Mouse (Mus musculus) adrenal gland, adult (tissue): ENCODE data around the gene Srpx.

ENCODE experiments used
- DNase-seq, 2 experiments: peaks; one replicate each; pipeline ENCODE4 v3.0.0; 2022 to 2023; ENCODE audit warnings: low spot score in 1 of 2; ENCODE audit not compliant: inconsistent age in 2 of 2

Srpx gene

DNA sequence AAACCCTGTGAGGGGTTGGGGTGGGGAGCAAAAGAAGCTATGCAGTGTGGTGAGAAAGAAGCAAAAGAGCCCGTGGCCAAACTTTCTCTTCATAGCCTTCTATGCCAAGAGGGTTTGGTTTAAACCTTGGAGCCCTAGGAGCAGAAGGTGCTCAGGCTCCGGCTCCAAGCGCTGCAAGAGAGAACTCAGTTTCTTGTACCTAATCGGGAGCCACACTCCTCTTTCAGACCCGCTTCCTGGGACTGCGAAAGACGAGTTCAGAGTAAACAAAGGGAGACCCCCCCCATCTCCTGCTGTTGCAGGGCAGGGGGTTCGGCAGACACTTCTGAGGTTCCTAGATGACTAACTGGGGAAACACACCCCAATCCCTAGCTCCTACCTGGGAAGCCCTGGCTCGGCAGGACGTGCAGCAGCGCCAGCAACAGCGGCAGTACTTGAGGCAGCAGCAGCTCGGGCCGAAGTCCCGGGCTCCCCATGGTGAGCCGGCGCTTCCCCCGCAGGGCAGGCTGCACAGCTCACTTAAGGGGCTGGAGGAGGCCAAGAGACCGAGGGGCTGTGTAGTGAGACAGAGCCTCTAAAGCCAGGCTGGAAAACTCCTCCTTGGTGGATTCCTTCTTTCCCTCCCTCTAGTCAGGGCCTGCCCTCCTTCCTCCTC lies at the start of gene Srpx:
TSS of gene Srpx (minus strand) at position 645 of the 655 bp plus-strand sequence.
- no peak for DNase-seq

DNA sequence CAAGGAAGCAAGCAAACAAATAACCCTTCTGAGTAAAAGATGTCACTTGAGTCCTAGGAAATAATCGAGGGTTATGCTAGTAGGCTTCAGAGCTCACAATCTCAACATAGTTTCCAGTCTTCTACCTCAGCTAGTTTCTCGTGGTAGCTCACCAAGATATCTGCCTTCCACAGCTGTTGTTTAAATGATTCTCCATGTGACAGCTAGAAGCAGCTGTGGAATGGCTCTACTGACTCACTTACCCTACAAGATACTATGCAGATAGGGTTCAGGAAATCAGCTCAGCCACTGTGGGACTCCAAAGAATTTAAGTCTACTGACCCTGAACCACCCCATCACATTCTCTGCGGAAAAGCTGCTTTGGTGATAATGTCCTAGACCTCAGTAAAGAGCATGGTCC lies 34.9 kb upstream of the Srpx start:
- DNase-seq, result no peak

DNA sequence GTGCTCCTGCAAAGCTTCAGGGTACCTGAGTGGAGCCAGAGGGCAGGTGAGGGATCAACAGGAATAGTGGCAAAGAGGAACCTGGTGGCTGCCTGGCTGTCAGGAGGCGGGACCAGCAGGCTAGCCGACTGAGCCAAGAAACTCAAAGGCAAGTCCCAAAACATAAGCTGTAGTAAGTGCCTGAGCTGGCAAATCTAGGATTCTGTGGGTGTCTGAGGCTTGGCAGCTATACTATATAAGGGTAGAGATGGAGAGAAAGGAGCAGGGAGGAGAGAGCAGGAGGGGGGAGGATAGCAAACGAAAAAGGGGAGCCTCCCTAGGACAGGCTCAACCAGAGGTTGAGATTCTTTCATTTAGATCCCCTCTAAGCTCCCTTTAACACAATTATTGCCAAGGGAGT lies 1.7 kb downstream of the Srpx start:
- DNase-seq, result no peak

DNA sequence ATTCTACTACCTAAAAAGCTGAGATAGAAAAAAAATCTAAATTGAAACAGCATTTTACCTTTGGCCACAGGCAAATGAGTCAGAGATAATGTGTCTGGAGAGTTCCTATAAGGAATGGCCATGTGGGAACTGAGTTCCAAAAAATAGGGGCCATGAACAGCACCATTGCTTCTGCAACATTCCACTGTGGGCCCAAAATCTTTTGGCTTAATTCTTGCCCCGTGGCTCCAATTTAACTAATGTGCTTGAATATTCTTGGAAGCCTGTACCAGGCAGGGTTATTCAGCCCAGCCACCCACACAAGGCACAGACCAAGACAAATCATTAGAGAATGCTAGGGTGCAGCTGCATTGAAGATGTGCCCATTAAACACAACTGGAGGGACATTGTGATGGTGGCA lies 6.8 kb downstream of the Srpx start:
- no peak for DNase-seq

DNA sequence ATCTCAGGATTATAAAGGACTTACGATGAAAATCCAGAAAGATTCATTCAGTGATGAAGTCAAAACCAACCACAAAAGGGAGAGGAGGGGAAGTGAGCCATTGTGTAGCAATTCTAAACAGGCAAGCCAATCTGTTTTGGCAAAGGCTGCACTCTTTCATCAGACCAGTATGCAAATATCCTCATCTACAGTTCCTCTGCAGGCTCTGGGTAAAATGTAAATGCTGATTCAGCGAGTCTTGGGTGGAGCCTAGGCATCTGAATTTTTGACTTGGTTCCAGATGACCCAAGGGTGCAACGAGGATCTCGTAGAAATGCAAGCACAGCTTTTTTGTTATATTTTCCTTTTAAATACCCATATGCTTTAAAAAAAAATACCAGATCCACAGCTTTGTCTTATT lies 9.0 kb downstream of the Srpx start:
- no peak for DNase-seq

DNA sequence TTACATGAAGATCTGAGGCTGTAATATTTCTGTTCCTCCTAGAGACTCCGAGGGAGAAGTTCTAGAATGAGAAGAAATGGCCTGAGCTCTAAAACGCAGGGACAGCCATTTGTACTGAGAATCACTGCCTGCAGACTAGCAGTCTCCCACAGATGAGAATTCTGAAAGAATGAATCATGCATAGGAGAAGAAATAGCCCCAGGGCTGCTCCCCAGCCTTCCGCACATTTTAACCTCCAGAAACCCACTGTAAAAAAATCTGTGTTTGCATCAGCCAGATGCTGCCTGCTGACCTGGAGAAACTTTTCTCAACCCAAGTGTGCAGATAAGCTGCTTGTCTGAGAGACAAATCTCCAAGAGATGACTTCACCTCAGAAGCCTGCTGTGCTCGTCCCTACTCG lies 12.0 kb downstream of the Srpx start:
- no peak for DNase-seq

DNA sequence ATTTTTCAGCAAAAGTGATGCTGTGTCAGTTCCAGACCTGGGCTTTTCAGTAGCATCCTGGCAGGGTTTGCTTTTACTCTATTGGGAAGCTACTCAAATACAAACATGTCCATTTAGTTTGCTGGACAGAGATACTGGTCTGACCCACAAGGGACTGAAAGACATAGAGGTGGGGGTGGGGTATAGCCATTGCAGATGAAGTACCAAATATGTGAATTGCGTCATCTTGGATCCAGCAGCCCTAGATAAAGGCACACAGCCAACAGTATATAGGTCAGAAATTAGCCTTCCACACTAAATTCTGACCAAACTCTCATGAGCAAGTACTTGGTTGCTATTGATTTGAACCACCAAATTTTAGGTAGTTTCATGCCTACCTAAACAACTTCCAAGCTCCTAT lies 14.8 kb downstream of the Srpx start:
- DNase-seq, result no peak

DNA sequence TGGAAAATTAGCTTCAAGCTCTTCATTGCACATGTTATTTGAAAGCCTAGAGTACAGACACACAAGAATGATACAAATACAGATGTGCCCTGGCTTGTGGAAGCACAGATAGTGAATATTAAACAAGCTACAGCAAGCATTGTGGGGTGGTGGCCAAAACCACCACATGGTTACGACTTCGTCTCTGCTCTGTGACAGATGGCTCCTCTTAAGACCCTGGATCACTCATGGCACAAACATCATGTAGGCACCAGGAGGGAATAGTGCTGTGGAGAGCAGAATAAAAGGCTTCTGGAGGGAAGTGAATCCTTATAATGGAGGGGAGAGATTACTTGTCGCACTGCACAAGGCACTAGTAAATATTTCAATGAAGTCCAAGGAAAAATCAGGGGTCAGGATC lies 21.7 kb downstream of the Srpx start:
- DNase-seq, result no peak

DNA sequence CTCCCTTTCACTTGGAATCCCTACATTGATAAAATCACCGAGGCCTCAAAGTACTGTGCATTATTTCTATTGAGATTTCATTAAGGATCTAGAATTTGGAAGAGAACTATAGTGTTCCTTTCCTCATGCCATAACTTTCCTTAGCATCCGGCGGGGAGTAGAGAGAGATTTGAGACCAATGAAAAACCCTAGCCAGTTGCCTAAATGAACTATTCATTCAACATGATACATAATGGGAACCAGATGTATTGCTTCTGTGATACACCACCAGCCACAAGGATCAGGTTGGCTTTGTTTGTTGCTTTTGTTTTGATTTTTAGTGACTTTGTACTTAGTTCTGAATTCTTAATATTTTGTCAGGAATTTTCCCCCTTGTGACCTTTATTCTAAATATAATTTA lies 37.1 kb downstream of the Srpx start:
- DNase-seq, result no peak

DNA sequence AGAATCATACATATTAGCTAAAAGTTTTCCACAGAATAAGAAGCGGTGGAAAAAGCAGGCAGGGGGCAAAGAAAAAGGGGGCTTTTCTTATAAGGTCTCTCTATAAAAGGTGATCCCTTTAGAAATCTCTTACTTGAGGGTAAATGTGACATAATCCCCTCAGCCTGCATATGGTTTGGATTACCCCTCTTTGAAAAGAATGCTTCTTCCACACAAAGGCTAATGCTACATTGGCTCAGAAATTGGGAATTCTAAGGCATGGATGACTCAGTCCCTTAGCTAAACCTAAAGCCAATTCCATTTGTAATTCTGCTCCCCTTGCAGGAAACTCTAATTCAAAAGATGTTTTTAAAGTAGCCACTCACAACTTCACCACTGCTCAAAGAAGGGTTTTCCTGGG lies 37.5 kb downstream of the Srpx start:
- DNase-seq, result no peak

DNA sequence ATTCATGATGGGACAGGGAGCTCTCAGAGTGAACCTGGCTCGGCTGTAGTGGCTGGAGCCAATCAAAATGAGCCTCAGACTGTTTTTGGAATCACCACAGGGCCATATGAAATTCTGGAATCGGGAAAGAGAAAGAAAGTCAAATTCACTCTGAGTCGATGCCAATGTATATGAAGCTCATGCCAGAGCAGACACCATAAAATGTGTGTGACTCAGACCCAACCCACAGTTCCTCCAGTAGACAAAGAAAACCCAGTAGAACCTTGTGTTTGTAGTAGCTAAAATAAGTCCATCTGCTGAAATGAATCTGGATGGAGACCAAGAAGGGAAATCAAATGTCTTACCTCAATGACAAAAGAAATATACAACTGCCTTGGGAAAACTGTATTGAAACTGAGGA lies 43.5 kb downstream of the Srpx start:
- no peak for DNase-seq

DNA sequence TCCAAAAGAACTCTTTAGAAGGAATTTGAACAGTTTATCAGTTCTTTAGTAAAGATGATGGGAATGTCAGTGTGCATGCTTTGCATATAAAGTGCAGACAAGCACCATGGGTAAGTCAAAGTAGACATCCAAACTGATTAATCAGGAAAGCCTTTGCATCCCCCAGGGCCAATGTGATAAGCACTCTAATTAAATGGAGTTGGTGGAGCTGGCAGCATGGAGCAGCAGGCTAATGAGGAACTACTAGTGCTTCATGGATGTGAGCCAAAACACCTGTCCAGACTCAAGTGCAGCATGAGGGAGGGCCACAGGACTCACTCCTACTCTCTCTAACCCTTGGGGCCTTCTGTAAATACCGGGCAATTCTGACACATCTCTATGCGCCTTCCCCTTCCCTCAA lies 46.0 kb downstream of the Srpx start:
- no peak for DNase-seq

DNA sequence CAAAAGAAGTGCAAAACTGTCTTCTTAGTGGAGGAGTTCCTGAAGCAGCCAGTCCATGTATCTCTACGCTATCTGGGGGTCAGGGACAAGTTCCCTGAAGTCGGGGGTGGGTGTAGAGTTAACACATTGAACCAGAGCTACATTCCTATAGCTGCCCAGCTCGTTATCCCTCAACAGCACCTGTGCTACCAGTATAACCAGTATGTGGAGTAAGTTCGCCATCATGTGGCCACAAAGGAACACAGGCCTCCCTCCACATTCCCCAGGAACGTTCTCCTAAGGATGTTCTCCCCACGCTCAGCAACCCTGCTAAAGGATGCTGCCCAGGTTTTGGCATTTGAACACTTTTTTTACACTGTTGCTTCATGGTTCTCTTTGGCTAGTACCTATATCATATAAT lies 46.8 kb downstream of the Srpx start:
- peak; percentile 7 to 50 for DNase-seq

DNA sequence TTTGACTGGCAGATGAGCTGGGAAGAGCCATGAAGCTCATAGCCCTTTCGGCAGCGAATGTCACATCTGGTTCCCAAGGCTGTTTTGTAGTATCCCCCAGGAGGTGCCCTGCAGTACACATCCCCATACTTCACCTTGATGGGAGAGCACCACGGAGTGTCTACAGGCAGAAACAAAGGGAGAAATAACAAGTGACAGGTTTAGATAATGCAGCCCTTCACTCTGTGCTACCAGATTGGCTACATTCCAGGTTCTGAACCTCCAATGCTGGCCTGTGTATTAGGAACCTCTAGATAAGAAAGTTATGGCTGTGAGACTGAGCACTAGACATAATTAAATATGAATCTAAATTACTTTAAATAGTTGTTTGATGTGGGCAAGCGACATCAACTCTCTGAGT lies 48.1 kb downstream of the Srpx start:
- no peak for DNase-seq

DNA sequence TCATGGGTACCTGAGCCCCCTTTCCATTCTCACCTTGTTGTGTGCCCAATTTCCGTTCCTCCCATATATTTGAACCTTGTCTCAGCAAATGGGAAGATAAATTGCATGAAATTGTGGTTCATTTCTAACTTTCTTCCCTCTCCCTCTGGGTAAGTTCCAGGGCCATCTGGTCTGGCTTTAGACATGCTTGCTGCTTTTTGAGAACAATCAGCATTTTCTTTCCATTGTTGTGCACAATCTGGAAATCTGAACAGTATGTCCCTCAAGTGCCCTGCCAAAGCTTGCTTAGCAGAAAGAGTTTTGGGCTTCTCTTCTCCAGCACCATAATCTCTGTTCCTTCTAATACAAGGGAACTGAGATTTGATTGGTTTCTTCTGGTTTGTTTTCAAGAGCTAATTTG lies 53.7 kb downstream of the Srpx start:
- DNase-seq, result no peak

DNA sequence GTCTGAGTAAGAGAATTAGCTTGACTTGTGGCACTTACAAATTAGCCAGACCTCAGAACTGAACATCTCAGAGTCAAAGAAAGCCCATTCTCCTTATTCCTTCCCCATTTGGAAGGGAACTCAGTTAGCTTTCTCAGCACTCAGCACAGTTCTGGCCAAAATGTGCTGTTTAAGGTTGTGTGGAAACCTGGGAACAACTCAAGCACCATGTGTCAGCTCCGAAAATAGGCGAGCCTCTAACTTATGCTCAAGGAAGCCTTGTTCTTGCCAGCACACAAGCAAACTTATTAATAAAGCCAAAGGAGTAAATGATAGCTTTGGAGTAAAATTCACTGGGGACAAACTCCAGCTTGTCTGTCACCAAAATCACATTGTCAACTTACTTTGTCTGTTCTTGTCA lies 54.1 kb downstream of the Srpx start:
- DNase-seq, result no peak

DNA sequence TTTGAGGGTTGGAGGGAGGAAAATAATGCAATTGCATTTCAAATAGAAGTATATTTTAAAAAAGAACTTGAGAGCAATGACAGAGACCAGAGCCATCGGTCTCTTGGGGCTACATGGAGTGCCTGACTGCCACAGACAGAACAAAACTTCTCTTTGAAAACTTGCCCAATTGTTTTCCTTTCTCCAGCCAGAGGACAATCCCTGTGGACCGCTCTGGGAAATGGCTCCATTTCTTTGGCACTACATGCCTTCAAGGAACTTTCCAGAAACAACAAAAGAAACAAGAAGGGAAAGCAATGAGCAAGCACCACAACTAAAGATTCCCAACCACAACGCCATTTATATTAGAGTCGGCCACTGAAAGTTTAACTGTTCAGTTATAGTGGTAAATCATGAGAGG lies 55.3 kb downstream of the Srpx start:
- no peak for DNase-seq

DNA sequence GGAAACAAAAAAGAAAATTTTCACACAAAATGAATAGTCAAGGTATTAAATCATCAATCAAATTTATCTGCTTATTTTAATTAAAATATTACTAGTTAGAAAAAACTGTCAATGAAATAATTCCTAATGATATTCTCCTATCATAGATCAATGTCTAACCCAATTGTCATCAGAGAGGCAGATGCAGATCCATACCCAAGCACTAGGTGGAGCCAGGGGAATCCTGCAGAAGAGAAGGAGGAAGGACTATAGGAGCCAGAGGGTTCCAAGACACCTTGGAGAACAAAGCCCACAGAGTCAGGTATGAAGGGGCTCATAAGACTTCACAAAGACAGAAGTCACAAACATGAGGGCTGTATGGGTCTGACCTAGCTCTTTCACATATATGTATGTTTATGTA lies 82.8 kb downstream of the Srpx start:
- peak in 1 of 2 experiments; percentile 21 for DNase-seq

DNA sequence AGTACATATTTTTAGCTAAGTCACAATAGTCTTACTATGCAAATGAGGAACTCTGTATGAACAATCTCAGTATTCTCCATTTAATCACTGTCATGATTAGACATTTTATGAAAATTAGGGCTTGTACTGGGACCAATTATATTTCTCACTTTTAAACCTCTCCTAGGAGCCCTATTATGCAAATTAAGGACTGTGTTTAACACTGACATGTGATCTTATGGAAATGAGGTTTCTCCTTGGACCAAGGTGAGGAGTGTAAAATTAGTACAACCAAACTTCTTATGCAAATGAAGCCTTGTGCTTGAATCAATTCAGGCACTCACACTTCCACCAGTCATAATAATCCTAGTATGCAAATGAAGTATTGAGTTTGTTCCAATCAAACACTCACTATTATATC lies 107.3 kb downstream of the Srpx start:
- no peak for DNase-seq

DNA sequence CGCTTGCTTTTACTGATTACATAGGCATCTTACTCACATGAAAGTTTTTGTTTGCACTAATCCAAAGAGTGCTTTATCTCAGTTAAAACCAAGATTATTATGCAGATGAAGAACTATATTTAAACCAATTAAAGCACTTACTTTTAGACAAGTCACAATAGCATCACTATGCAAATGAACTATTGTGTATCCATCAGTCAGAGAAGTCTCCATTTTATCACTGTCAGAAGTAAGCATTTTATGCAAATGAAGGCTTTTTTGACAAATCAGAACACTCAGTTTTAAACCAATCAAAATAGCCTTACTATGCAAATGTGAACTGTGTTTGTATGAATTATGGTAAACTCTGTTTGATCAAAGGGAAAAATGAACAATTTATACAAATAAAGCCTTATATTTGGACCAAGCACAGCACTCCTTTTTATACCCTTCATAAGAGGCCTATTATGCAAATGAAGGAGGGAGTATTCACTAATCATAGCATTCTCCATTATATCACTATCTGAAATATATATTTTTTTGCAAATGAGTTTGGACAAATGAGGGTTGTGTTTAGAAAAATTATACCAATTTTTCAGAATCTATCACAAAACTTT lies 109.7 kb downstream of the Srpx start:
- no peak for DNase-seq

DNA sequence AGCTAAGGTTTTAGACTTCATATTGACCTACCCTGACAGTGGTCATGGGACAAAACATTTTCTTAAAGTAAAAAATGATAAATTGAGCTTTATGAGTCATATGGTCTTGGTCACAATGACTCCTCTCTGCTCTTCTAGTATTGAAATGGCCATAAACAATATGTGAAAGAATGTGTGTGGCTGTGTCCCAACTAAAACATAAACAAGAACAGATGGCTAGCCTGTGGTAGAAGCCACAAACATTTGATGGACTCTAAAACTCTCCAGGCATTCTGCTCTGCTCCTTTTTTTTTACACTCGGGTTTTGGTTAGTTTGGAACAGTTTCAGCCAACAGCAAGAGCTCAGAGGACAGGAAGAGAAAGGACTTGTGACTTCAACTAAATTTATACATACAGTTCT lies 111.6 kb downstream of the Srpx start:
- DNase-seq, result no peak

DNA sequence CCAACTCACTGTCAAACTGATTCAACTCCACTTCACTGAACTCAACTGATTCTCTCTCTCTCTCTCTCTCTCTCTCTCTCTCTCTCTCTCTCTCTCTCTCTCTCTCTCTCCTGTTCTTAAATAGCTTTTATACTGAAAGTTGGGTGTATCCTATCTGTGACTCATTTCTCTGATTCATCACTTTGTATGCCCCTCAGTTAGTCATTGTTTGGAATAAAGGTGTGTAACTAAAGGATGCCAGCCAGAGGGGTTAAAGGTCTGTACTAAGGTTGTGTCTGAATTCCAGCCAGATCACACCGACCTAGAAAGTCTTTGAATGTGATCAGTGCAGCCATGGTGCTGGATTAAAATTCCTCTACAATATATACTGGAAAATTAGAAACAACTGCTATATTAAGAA lies 116.8 kb downstream of the Srpx start:
- DNase-seq, result no peak
